Mouse (Mus musculus) embryonic fibroblast, embryonic 13.5 days (primary cell): ENCODE data around the gene Col6a3. TPM values are rescaled to one million over a fixed set of nuclear protein-coding genes. Genes with fewer than 3 reads are reported as not detected.

Experiments
- H3K27ac ChIP-seq: 2 replicates; pipeline ENCODE4 v1.5.1; 2012; ENCODE audit warnings: low read length, control low read depth, inconsistent platforms; ENCODE audit not compliant: insufficient read depth
- H3K4me1 ChIP-seq: 2 replicates; pipeline ENCODE4 v1.6.1; 2011; ENCODE audit warnings: low read length; ENCODE audit not compliant: control insufficient read depth, insufficient read depth
- H3K4me3 ChIP-seq: 2 replicates; pipeline ENCODE4 v1.5.1; 2011; ENCODE audit warnings: mild to moderate bottlenecking, control low read depth, low read length; ENCODE audit not compliant: insufficient read depth
- CTCF ChIP-seq: IDR thresholded peaks from 2 replicates; pipeline ENCODE4 v1.5.1; 2011; ENCODE audit warnings: mild to moderate bottlenecking, control low read depth, low read length, moderate library complexity, borderline replicate concordance; ENCODE audit not compliant: insufficient read depth
- POLR2A ChIP-seq: IDR thresholded peaks from 2 replicates; pipeline ENCODE4 v1.6.1; 2011; ENCODE audit warnings: low read depth, mild to moderate bottlenecking, control low read depth, low read length, moderate library complexity
- polyA plus RNA-seq: library from polyadenylated mRNA; stranded (reverse); fragments of >200 nt; gene quantifications from 2 replicates; pipeline ENCODE4 v1.2.4, GENCODE M21; 2011; ENCODE audit warnings: low read depth; ENCODE audit not compliant: missing spikeins, insufficient read length

Col6a3 gene
- polyA plus RNA-seq, 1 experiment, result 749 TPM

GRCm38 (mm10) chr1:90740216-90741170 lies 103.3 kb downstream of the Col6a3 start:
- Histone ChIP-seq H3K4me3 (no peak overlapping the region), H3K27ac (peak overlapping the region; percentile 56), H3K4me1 (peaks cover 11% of the 10 kb centered on the region)
- TF ChIP-seq POLR2A (no peak), CTCF (no peak)

- no peak overlapping the region for H3K4me3 ChIP-seq
- peaks cover 11% of the 10 kb centered on the region for H3K4me1 ChIP-seq
- TF ChIP-seq POLR2A (no peak), CTCF (no peak)
- peak overlapping the region; percentile 60; the same call in 1 of the 2 replicates for H3K27ac ChIP-seq
Measured at GRCm38 (mm10) chr1:90738913-90739312, 104.9 kb downstream of the Col6a3 start.

- Histone ChIP-seq H3K4me3 (no peak overlapping the region), H3K27ac (no peak overlapping the region), H3K4me1 (peaks cover 3% of the 10 kb centered on the region; the same call in 1 of the 2 replicates)
- TF ChIP-seq POLR2A (no peak), CTCF (no peak)
Measured at GRCm38 (mm10) chr1:90729466-90729865, 114.3 kb downstream of the Col6a3 start.

GRCm38 (mm10) chr1:90723754-90724153 lies 120.0 kb downstream of the Col6a3 start:
- Histone ChIP-seq H3K27ac (no peak overlapping the region), H3K4me3 (no peak overlapping the region), H3K4me1 (peaks cover 9% of the 10 kb centered on the region)
- TF ChIP-seq CTCF, result no peak
- no peak for TF ChIP-seq POLR2A

GRCm38 (mm10) chr1:90723325-90723724 lies 120.4 kb downstream of the Col6a3 start:
- H3K27ac ChIP-seq, result no peak overlapping the region
- no peak overlapping the region for H3K4me3 ChIP-seq
- TF ChIP-seq POLR2A (no peak), CTCF (no peak)
- H3K4me1 ChIP-seq, result peaks cover 10% of the 10 kb centered on the region

- H3K27ac ChIP-seq, result no peak overlapping the region
- H3K4me1 ChIP-seq, result peaks cover 11% of the 10 kb centered on the region
Measured at GRCm38 (mm10) chr1:90722021-90722420, 121.8 kb downstream of the Col6a3 start.

GRCm38 (mm10) chr1:90720610-90721241 lies 123.0 kb downstream of the Col6a3 start:
- Histone ChIP-seq H3K4me3 (no peak overlapping the region), H3K27ac (no peak overlapping the region)

More at GRCm38 (mm10) chr1:90722021-90722420, 121.8 kb downstream of the Col6a3 start:
- H3K4me3 ChIP-seq, result no peak overlapping the region
- TF ChIP-seq CTCF (no peak), POLR2A (no peak)

GRCm38 (mm10) chr1:90718826-90719550 lies 124.8 kb downstream of the Col6a3 start:
- peak overlapping the region; percentile 69 for H3K27ac ChIP-seq

More at GRCm38 (mm10) chr1:90720610-90721241, 123.0 kb downstream of the Col6a3 start:
- peaks cover 11% of the 10 kb centered on the region for H3K4me1 ChIP-seq
- TF ChIP-seq POLR2A, result no peak
- no peak for TF ChIP-seq CTCF

GRCm38 (mm10) chr1:90716258-90716657 lies 127.5 kb downstream of the Col6a3 start:
- Histone ChIP-seq H3K4me1 (peaks cover 11% of the 10 kb centered on the region), H3K27ac (no peak overlapping the region), H3K4me3 (no peak overlapping the region)
- TF ChIP-seq POLR2A, result no peak
- no peak for TF ChIP-seq CTCF

More at GRCm38 (mm10) chr1:90718826-90719550, 124.8 kb downstream of the Col6a3 start:
- Histone ChIP-seq H3K4me3 (no peak overlapping the region), H3K4me1 (peaks cover 11% of the 10 kb centered on the region)
- TF ChIP-seq CTCF (no peak), POLR2A (no peak)

Other genes starting within 250 kb of the Col6a3 start
- gene Cops8, start 241.0 kb downstream of the Col6a3 start, polyA plus RNA-seq, result 95.2 and 126 TPM in 2 replicates
- gene Mlph, start 71.1 kb upstream of the Col6a3 start, polyA plus RNA-seq, result 0.18 and 0.19 TPM in 2 replicates
- not detected in 2 replicates for gene Prlh, start 109.1 kb upstream of the Col6a3 start, polyA plus RNA-seq
- not detected in 2 replicates for gene Rab17, start 125.7 kb upstream of the Col6a3 start, polyA plus RNA-seq
- 109 and 170 TPM in 2 replicates for gene Lrrfip1, start 154.8 kb upstream of the Col6a3 start, polyA plus RNA-seq